Mouse (Mus musculus): Measurements from ENCODE around the gene Itpr2.

Gene Itpr2

GRCm38 (mm10) chr6:146270162-146270561 is 231.9 kb downstream of the Itpr2 start:
- CTCF ChIA-PET = no interaction called here

GRCm38 (mm10) chr6:146269291-146269690 is 232.7 kb downstream of the Itpr2 start:
- CTCF ChIA-PET = no interaction called here

GRCm38 (mm10) chr6:146260674-146261376 is 241.2 kb downstream of the Itpr2 start:
- CTCF ChIA-PET = no interaction called here

GRCm38 (mm10) chr6:146258751-146259150 is 243.3 kb downstream of the Itpr2 start:
- CTCF ChIA-PET = no interaction called here

- CTCF ChIA-PET = interaction anchor here (0.5 kb wide), 1 partner anchor 516 kb away, joined by 4 read pairs; no protein-coding TSS in a partner anchor
These were observed 243.8 kb downstream of the Itpr2 start for GRCm38 (mm10) chr6:146258261-146258660.

- CTCF ChIA-PET = interaction anchor here (0.6 kb wide), 1 partner anchor 65 kb away, joined by 3 read pairs; no protein-coding TSS in a partner anchor
These were observed 244.9 kb downstream of the Itpr2 start for GRCm38 (mm10) chr6:146256947-146257670.

- CTCF ChIA-PET = no interaction called here
These were observed 245.6 kb downstream of the Itpr2 start for GRCm38 (mm10) chr6:146256401-146256800.

- CTCF ChIA-PET = interaction anchor here (0.7 kb wide), 1 partner anchor 17 kb away, joined by 5 read pairs; no protein-coding TSS in a partner anchor
These were observed 246.4 kb downstream of the Itpr2 start for GRCm38 (mm10) chr6:146255656-146256055.

- CTCF ChIA-PET = interaction anchor here (0.6 kb wide), 1 partner anchor 24 kb away, joined by 5 read pairs; no protein-coding TSS in a partner anchor
These were observed 247.1 kb downstream of the Itpr2 start for GRCm38 (mm10) chr6:146254931-146255330.

GRCm38 (mm10) chr6:146254216-146254820 is 247.7 kb downstream of the Itpr2 start:
- CTCF ChIA-PET = interaction anchor here (0.6 kb wide), 1 partner anchor 23 kb away, joined by 5 read pairs; no protein-coding TSS in a partner anchor

- CTCF ChIA-PET = interaction anchor here (0.6 kb wide), 1 partner anchor 35 kb away, joined by 3 read pairs; no protein-coding TSS in a partner anchor
These were observed 252.9 kb downstream of the Itpr2 start for GRCm38 (mm10) chr6:146249096-146249495.

GRCm38 (mm10) chr6:146248341-146248740 is 253.7 kb downstream of the Itpr2 start:
- CTCF ChIA-PET = no interaction called here

GRCm38 (mm10) chr6:146247906-146248305 is 254.1 kb downstream of the Itpr2 start:
- CTCF ChIA-PET = no interaction called here

- CTCF ChIA-PET = no interaction called here
These were observed 255.7 kb downstream of the Itpr2 start for GRCm38 (mm10) chr6:146246368-146246767.

GRCm38 (mm10) chr6:146245888-146246287 is 256.1 kb downstream of the Itpr2 start:
- CTCF ChIA-PET = no interaction called here

- CTCF ChIA-PET = no interaction called here
These were observed 259.0 kb downstream of the Itpr2 start for GRCm38 (mm10) chr6:146243068-146243467.

- CTCF ChIA-PET = no interaction called here
These were observed 260.7 kb downstream of the Itpr2 start for GRCm38 (mm10) chr6:146241336-146241735.

GRCm38 (mm10) chr6:146235165-146235564 is 266.9 kb downstream of the Itpr2 start:
- CTCF ChIA-PET = no interaction called here

- CTCF ChIA-PET = no interaction called here
These were observed 267.6 kb downstream of the Itpr2 start for GRCm38 (mm10) chr6:146234417-146234816.

GRCm38 (mm10) chr6:146230903-146231302 is 271.1 kb downstream of the Itpr2 start:
- CTCF ChIA-PET = interaction anchor here (0.8 kb wide), 1 partner anchor 24 kb away, joined by 5 read pairs; no protein-coding TSS in a partner anchor

- CTCF ChIA-PET = interaction anchor here (0.8 kb wide), 1 partner anchor 24 kb away, joined by 5 read pairs; no protein-coding TSS in a partner anchor
These were observed 271.6 kb downstream of the Itpr2 start for GRCm38 (mm10) chr6:146230373-146230788.

- CTCF ChIA-PET = no interaction called here
These were observed 272.1 kb downstream of the Itpr2 start for GRCm38 (mm10) chr6:146229967-146230366.

All from spleen, embryonic (tissue).